8 mouse cellular contexts compared by ENCODE assay signal in genomic region chr10:18055009-18055695, GRCm38 (mm10). TPM values are rescaled to one million over a fixed set of nuclear protein-coding genes. Genes with fewer than 3 reads are reported as not detected.
DNase-seq lines count a peak whose midpoint lies in the region; ATAC-seq and TF ChIP-seq lines count a peak whose summit lies in the region.

No protein-coding gene starts in this region.

- no peaks in the 10 kb centered on the region for H3K9me3 ChIP-seq in ES-E14 (ENCODE audit: control insufficient read depth, insufficient read depth, low read depth, low read length)
- H3K9me3 ChIP-seq in forebrain, embryonic 15.5 days = no peaks in the 10 kb centered on the region
- no peaks in the 10 kb centered on the region for H3K9me3 ChIP-seq in liver, postnatal 0 days (ENCODE audit: low read length)
- no peaks in the 10 kb centered on the region for H3K9me3 ChIP-seq in neural tube, embryonic 14.5 days (ENCODE audit: control insufficient read depth, low read length)

- peak overlapping the region; percentile 44; the same call in 1 of the 2 replicates for H3K27ac ChIP-seq in ES-E14 (ENCODE audit: insufficient read depth, low read depth, low read length, poor library complexity, severe bottlenecking)
- peak overlapping the region; percentile 94 for H3K27ac ChIP-seq in forebrain, embryonic 15.5 days (replicated peaks)
- H3K27ac ChIP-seq in liver, postnatal 0 days (ENCODE audit: low read depth) = peak overlapping the region; percentile 86
- peak overlapping the region; percentile 93 for H3K27ac ChIP-seq in neural tube, embryonic 14.5 days (ENCODE audit: low read depth, low read length)
- peak overlapping the region; percentile 76; the same call in 1 of the 2 replicates for H3K27ac ChIP-seq in testis, adult 2 months (ENCODE audit: control insufficient read depth, insufficient read depth, low read depth, low read length)

- in situ Hi-C loops in ES-E14 (cut with MboI; ENCODE audit: low sequenced_read_pairs in 2 of 2, unreplicated experiment in 2 of 2) = no loop called here

- ATAC-seq in forebrain, embryonic 15.5 days (replicated peaks) = peak; percentile 98
- peak; percentile 98 for ATAC-seq in liver, postnatal 0 days
- peak; percentile 98 for ATAC-seq in neural tube, embryonic 14.5 days (ENCODE audit: low read depth)

- TF ChIP-seq EP300 in liver, postnatal 0 days (IDR thresholded peaks at IDR 0.05; ENCODE audit: low read depth) = no peak

- intact Hi-C loops in heart, postnatal 25 days (cut with DNase I) = loop anchor here (1.0 to 5.0 kb wide), 4 partner anchors 32 to 323 kb away; partner anchors contain the start of gene Abracl

- TF ChIP-seq CTCF in liver, postnatal 0 days (IDR thresholded peaks at IDR 0.05; ENCODE audit: low read depth) = peak; percentile 64
- TF ChIP-seq CTCF in testis, adult 2 months (IDR thresholded peaks at IDR 0.05; ENCODE audit: control insufficient read depth, insufficient read depth, insufficient replicate concordance, low read depth, low read length) = peak; percentile 64; the same call in 1 of the 2 replicates

- no peaks in the 10 kb centered on the region for H3K27me3 ChIP-seq in forebrain, embryonic 15.5 days
- H3K27me3 ChIP-seq in liver, postnatal 0 days (ENCODE audit: insufficient read depth, low read length) = no peaks in the 10 kb centered on the region
- H3K27me3 ChIP-seq in neural tube, embryonic 14.5 days (ENCODE audit: control insufficient read depth, insufficient read depth, low read length) = no peaks in the 10 kb centered on the region
- H3K27me3 ChIP-seq in testis, adult 2 months (ENCODE audit: control insufficient read depth, insufficient read depth, low read length) = no peaks in the 10 kb centered on the region

- H3K9ac ChIP-seq in ES-E14 (ENCODE audit: insufficient read depth, low read depth, low read length, poor library complexity, severe bottlenecking) = peak overlapping the region; percentile 97
- H3K9ac ChIP-seq in forebrain, embryonic 15.5 days (replicated peaks) = peak overlapping the region; percentile 98
- H3K9ac ChIP-seq in liver, postnatal 0 days (replicated peaks) = peak overlapping the region; percentile 92
- peak overlapping the region; percentile 94 for H3K9ac ChIP-seq in neural tube, embryonic 14.5 days (replicated peaks; ENCODE audit: low read depth, low read length)

- peak; percentile 54 for DNase-seq in ES-E14 (ENCODE audit: low read depth, low spot score)
- peak; percentile 80 for DNase-seq in cerebellum, adult 11 months
- peak; percentile 75 for DNase-seq in heart, postnatal 25 days (ENCODE audit: low spot score)
- DNase-seq in layer of hippocampus, adult 11-12 months (ENCODE audit: low spot score) = peak; percentile 83
- peak; percentile 87 for DNase-seq in liver, postnatal 0 days

- H3K36me3 ChIP-seq in ES-E14 (ENCODE audit: control insufficient read depth, insufficient read depth, low read length, poor library complexity, severe bottlenecking) = no peaks in the 10 kb centered on the region
- no peaks in the 10 kb centered on the region for H3K36me3 ChIP-seq in forebrain, embryonic 15.5 days
- no peaks in the 10 kb centered on the region for H3K36me3 ChIP-seq in liver, postnatal 0 days (replicated peaks; ENCODE audit: insufficient read depth, low read length)
- H3K36me3 ChIP-seq in neural tube, embryonic 14.5 days (ENCODE audit: control insufficient read depth, insufficient read depth, low read length) = no peaks in the 10 kb centered on the region
- H3K36me3 ChIP-seq in testis, adult 2 months (ENCODE audit: control insufficient read depth, insufficient read depth, low read length) = no peaks in the 10 kb centered on the region

- H3K4me1 ChIP-seq in ES-E14 (ENCODE audit: control insufficient read depth in 2 of 2, insufficient read depth in 2 of 2, low read length in 2 of 2, poor library complexity in 1 of 2) = peaks cover 0 to 3% of the 10 kb centered on the region in 2 experiments; a peak in 1 of 4 replicates
- H3K4me1 ChIP-seq in forebrain, embryonic 15.5 days = peaks cover 33% of the 10 kb centered on the region
- peaks cover 24% of the 10 kb centered on the region for H3K4me1 ChIP-seq in liver, postnatal 0 days (ENCODE audit: insufficient read depth)
- H3K4me1 ChIP-seq in neural tube, embryonic 14.5 days (ENCODE audit: control insufficient read depth, insufficient read depth, low read length) = peaks cover 17% of the 10 kb centered on the region
- H3K4me1 ChIP-seq in testis, adult 2 months (ENCODE audit: control insufficient read depth, insufficient read depth, low read length) = peaks cover 2% of the 10 kb centered on the region; the same call in 1 of the 2 replicates

- peak; percentile 69; the same call in 1 of the 2 replicates for TF ChIP-seq POLR2A in testis, adult 2 months (IDR thresholded peaks at IDR 0.05; ENCODE audit: control insufficient read depth, low read depth, low read length)

- WGBS in forebrain, embryonic 15.5 days = 2% methylated on average over 56 of the region's 61 CpGs
- WGBS in liver, postnatal 0 days (ENCODE audit: insufficient replicate concordance) = 5% methylated on average over 48 of the region's 61 CpGs
- 3% methylated on average over 58 of the region's 61 CpGs for WGBS in neural tube, embryonic 14.5 days

- peak overlapping the region; percentile 75 for H3K4me2 ChIP-seq in forebrain, embryonic 15.5 days (replicated peaks)
- peak overlapping the region; percentile 84 for H3K4me2 ChIP-seq in liver, postnatal 0 days (ENCODE audit: low read depth, low read length)
- H3K4me2 ChIP-seq in neural tube, embryonic 14.5 days (ENCODE audit: low read depth, low read length) = peak overlapping the region; percentile 62

- H3K4me3 ChIP-seq in ES-E14 (ENCODE audit: insufficient read depth in 1 of 2, low read depth in 1 of 2, low read length in 2 of 2, poor library complexity in 1 of 2, severe bottlenecking in 1 of 2) = peak overlapping the region; percentile 78 to 99
- H3K4me3 ChIP-seq in forebrain, embryonic 15.5 days = peak overlapping the region; percentile 100
- H3K4me3 ChIP-seq in liver, postnatal 0 days (ENCODE audit: low read depth, low read length) = peak overlapping the region; percentile 82
- H3K4me3 ChIP-seq in neural tube, embryonic 14.5 days (ENCODE audit: low read depth, low read length) = peak overlapping the region; percentile 96
- peak overlapping the region; percentile 87 for H3K4me3 ChIP-seq in testis, adult 2 months (ENCODE audit: control insufficient read depth, low read depth, low read length)

TF ChIP-seq in ES-E14, 5 proteins besides CTCF, POLR2A, EP300 and RAD21:
- TF ChIP-seq HCFC1 (IDR thresholded peaks at IDR 0.05; ENCODE audit: borderline replicate concordance, insufficient read depth, low read length) (no peak), ZNF384 (IDR thresholded peaks at IDR 0.05; ENCODE audit: low read depth, low read length) (peak; percentile 72), ZC3H11A (IDR thresholded peaks at IDR 0.05; ENCODE audit: borderline replicate concordance, low read depth, low read length) (peak; percentile 23; the same call in 1 of the 2 replicates)

RNA-seq across cellular contexts. Expression of gene Reps1, which starts 0.5 kb away (rescaled TPM):
- 29.6 and 39.5 TPM in 2 replicates for total RNA-seq in ES-E14 (2012; rRNA removed)
- 16.3 and 30.2 TPM in 2 replicates for polyA plus RNA-seq in forebrain, embryonic 15.5 days (2015; fragmentation: Nextera tagmentation; extraction: Ambion mirVana)
- 10 to 100 TPM; 27.3 to 30.1 TPM for total RNA-seq in heart, postnatal 25 days (2021)
- 5.6 and 6.7 TPM in 2 replicates for polyA plus RNA-seq in liver, postnatal 0 days (2015; fragmentation: Nextera tagmentation; extraction: Ambion mirVana)
- polyA plus RNA-seq in neural tube, embryonic 14.5 days (2014; fragmentation: Nextera tagmentation; extraction: Ambion mirVana) = 24.7 and 27.0 TPM in 2 replicates
- polyA plus RNA-seq in testis, adult 2 months (2012; rRNA removed) = 52.8 and 58.2 TPM in 2 replicates

RNA-seq across cellular contexts. Expression of gene Abracl, which starts 32.1 kb away (rescaled TPM):
- 29.7 and 51.6 TPM in 2 replicates for total RNA-seq in ES-E14 (2012; rRNA removed)
- 226 and 237 TPM in 2 replicates for polyA plus RNA-seq in forebrain, embryonic 15.5 days (2015; fragmentation: Nextera tagmentation; extraction: Ambion mirVana)
- 10 to 100 TPM; 28.1 to 37.9 TPM for total RNA-seq in heart, postnatal 25 days (2021)
- 58.6 and 61.7 TPM in 2 replicates for polyA plus RNA-seq in liver, postnatal 0 days (2015; fragmentation: Nextera tagmentation; extraction: Ambion mirVana)
- 62.4 and 74.9 TPM in 2 replicates for polyA plus RNA-seq in neural tube, embryonic 14.5 days (2014; fragmentation: Nextera tagmentation; extraction: Ambion mirVana)
- polyA plus RNA-seq in testis, adult 2 months (2012; rRNA removed) = 5.8 and 6.9 TPM in 2 replicates

Comparison
In these comparisons a context has a peak if more than half of its experiments do, and no peak if none do; other contexts are left out.
1. Peak in every context shown above with its lines: DNase-seq, ATAC-seq, H3K4me3 ChIP-seq and H3K27ac ChIP-seq.
2. H3K27ac ChIP-seq: peak in every context shown above with its lines; median percentile 94 in forebrain, embryonic 15.5 days; 93 in neural tube, embryonic 14.5 days; 86 in liver, postnatal 0 days; 76 in testis, adult 2 months; 44 in ES-E14.